Mouse (Mus musculus) G1E (cell line): ENCODE measurements around the gene Calcrl. TPM values are rescaled to one million over a fixed set of nuclear protein-coding genes. Genes with fewer than 3 reads are reported as not detected.

Source experiments
- ATAC-seq: 2 replicates; pipeline ENCODE4 v1.8.0; 2016; ENCODE audit warnings: mild to moderate bottlenecking; ENCODE audit not compliant: insufficient number of reproducible peaks, poor library complexity, low FRiP score, severe bottlenecking; ENCODE audit errors: extremely low read depth
- DNase-seq: peaks from one replicate; pipeline ENCODE4 v3.0.0; 2012; ENCODE audit warnings: low spot score
- H3K27me3 ChIP-seq: 2 replicates; pipeline ENCODE4 v1.6.1; 2012; ENCODE audit warnings: mild to moderate bottlenecking, low read length, inconsistent platforms; ENCODE audit not compliant: insufficient read depth
- H3K36me3 ChIP-seq: replicated peaks from 2 replicates; pipeline ENCODE3; 2012; ENCODE audit warnings: mild to moderate bottlenecking, inconsistent platforms
- H3K4me1 ChIP-seq: 2 replicates; pipeline ENCODE4 v1.6.1; 2012; ENCODE audit warnings: low read depth, low read length, inconsistent platforms, mixed read lengths; ENCODE audit not compliant: insufficient read depth
- H3K4me3 ChIP-seq: 2 replicates; pipeline ENCODE4 v1.5.1; 2012; ENCODE audit warnings: low read depth, mild to moderate bottlenecking, inconsistent platforms, low read length, moderate library complexity, mixed read lengths
- H3K9me3 ChIP-seq: replicated peaks from 2 replicates; pipeline ENCODE4 v1.6.1; 2012; ENCODE audit warnings: inconsistent platforms
- CTCF ChIP-seq: IDR thresholded peaks from 2 replicates; pipeline ENCODE4 v1.5.1; 2012; ENCODE audit warnings: low read depth, low read length, inconsistent platforms, mixed read lengths
- GATA1 ChIP-seq: IDR thresholded peaks from 2 replicates; pipeline ENCODE4 v1.6.1; 2012; ENCODE audit warnings: borderline replicate concordance, low read length, inconsistent platforms, mixed read lengths
- GATA2 ChIP-seq: IDR thresholded peaks from 2 replicates; pipeline ENCODE4 v1.6.1; 2012; ENCODE audit warnings: low read depth, low read length, inconsistent platforms, borderline replicate concordance
- POLR2AphosphoS5 ChIP-seq: IDR thresholded peaks from 2 replicates; pipeline ENCODE4 v1.6.1; 2012; ENCODE audit warnings: low read depth, low read length, inconsistent platforms; ENCODE audit not compliant: insufficient replicate concordance
- TAL1 ChIP-seq: conservative IDR thresholded peaks from 2 replicates; pipeline ENCODE4 v1.6.1; 2012; ENCODE audit warnings: low read depth, low read length, inconsistent platforms, mixed read lengths
- polyA plus RNA-seq: library from polyadenylated mRNA; stranded (reverse); fragments of >175 nt; gene quantifications from 2 replicates; pipeline ENCODE4 v1.2.3, GENCODE M21; 2012
- total RNA-seq, 2 experiments: library from RNA; stranded (forward) in 1 of 2; stranded (reverse) in 1 of 2; fragments of 200-1000 nt in 1 of 2; fragments of >200 nt in 1 of 2; fragmentation: Nextera tagmentation in 1 of 2; gene quantifications; 2 replicates each; pipeline ENCODE4 v1.2.3; 2014 to 2017

Calcrl gene
- total and polyA plus RNA-seq, 3 experiments, result 0.05 to 17.3 (median 12.7) TPM

DNA sequence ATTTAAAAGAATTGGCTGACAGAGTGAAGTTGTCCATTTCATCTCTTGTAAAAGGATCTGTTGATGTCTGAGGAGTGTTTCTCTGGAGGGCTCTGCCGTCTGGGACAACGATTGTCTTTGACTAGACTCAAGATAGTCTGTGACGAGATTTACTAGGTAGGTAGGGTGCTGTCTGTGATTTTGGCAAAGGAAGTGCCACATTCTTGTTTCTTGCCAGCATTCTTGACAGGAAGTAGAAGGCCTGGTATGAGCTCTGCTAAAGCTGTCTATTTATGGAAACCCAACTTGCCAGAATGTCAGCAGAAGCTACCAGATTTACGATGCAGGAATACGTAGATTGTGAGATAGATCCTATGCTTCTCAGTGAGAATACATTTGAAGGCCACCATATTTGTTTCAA, 16.7 kb upstream of the Calcrl start:
- H3K36me3 ChIP-seq, result peaks cover 40% of the 10 kb centered on the region
- no peaks in the 10 kb centered on the region for H3K9me3 ChIP-seq
- no peaks in the 10 kb centered on the region for H3K4me1 ChIP-seq
- H3K4me3 ChIP-seq, result no peak overlapping the region
- no peak for TF ChIP-seq GATA1
- no peak for TF ChIP-seq POLR2AphosphoS5
- no peaks in the 10 kb centered on the region for H3K27me3 ChIP-seq
- no peak for DNase-seq
- ATAC-seq, result no peak

DNA sequence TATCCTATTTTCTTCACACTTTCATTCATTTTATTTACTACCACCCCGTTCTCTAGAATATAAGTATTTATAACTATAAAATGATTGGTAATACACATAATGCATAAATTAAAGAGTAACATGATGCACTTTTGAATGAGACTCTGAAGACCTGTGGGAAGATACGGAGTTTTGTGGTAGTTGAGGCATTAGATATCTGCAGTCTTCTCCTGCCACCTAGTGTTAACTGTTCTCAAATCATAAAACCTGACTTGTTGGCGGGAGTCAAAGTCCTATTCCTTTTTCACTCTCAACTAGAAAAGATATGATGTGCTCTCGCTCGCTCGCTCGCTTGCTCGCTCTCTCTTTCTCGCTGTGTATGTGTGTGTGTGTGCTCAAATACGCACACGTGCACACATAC, 4.5 kb upstream of the Calcrl start:
- H3K4me1 ChIP-seq, result peaks cover 4% of the 10 kb centered on the region; the same call in 1 of the 2 replicates
- no peak overlapping the region for H3K4me3 ChIP-seq
- TF ChIP-seq GATA1, result no peak
- TF ChIP-seq TAL1, result no peak
- no peak for TF ChIP-seq GATA2
- no peak for TF ChIP-seq POLR2AphosphoS5
- TF ChIP-seq CTCF, result no peak
- H3K36me3 ChIP-seq, result peaks cover 8% of the 10 kb centered on the region
- no peak for DNase-seq
- no peak for ATAC-seq
- H3K9me3 ChIP-seq, result no peaks in the 10 kb centered on the region
- H3K27me3 ChIP-seq, result peaks cover 2% of the 10 kb centered on the region; the same call in 1 of the 2 replicates

- ATAC-seq, result no peak
Measured at GRCm38 (mm10) chr2:84428836-84429235, 3.6 kb upstream of the Calcrl start.

GRCm38 (mm10) chr2:84426531-84426930, 1.3 kb upstream of the Calcrl start:
- TF ChIP-seq CTCF (no peak), POLR2AphosphoS5 (no peak), GATA1 (no peak)
- Histone ChIP-seq H3K36me3 (no peaks in the 10 kb centered on the region), H3K4me3 (no peak overlapping the region), H3K27me3 (peaks cover 2% of the 10 kb centered on the region; the same call in 1 of the 2 replicates), H3K9me3 (no peaks in the 10 kb centered on the region), H3K4me1 (peaks cover 4% of the 10 kb centered on the region; the same call in 1 of the 2 replicates)
- no peak for DNase-seq
- ATAC-seq, result no peak

More at GRCm38 (mm10) chr2:84428836-84429235, 3.6 kb upstream of the Calcrl start:
- H3K4me1 ChIP-seq, result peaks cover 4% of the 10 kb centered on the region; the same call in 1 of the 2 replicates
- peaks cover 2% of the 10 kb centered on the region; the same call in 1 of the 2 replicates for H3K27me3 ChIP-seq
- TF ChIP-seq POLR2AphosphoS5 (no peak), GATA2 (no peak), TAL1 (no peak), CTCF (no peak), GATA1 (no peak)
- no peak for DNase-seq
- H3K4me3 ChIP-seq, result no peak overlapping the region
- no peaks in the 10 kb centered on the region for H3K9me3 ChIP-seq
- peaks cover 8% of the 10 kb centered on the region for H3K36me3 ChIP-seq

- H3K4me3 ChIP-seq, result no peak overlapping the region
- no peaks in the 10 kb centered on the region for H3K4me1 ChIP-seq
- ATAC-seq (no peak), DNase-seq (no peak)
- H3K36me3 ChIP-seq, result no peaks in the 10 kb centered on the region
- no peak for TF ChIP-seq TAL1
- TF ChIP-seq GATA2, result no peak
- no peak for TF ChIP-seq GATA1
- no peak for TF ChIP-seq POLR2AphosphoS5
- TF ChIP-seq CTCF, result no peak
- no peaks in the 10 kb centered on the region for H3K9me3 ChIP-seq
- H3K27me3 ChIP-seq, result peaks cover 3% of the 10 kb centered on the region; the same call in 1 of the 2 replicates
Measured at GRCm38 (mm10) chr2:84416501-84416900, 8.7 kb downstream of the Calcrl start.

DNA sequence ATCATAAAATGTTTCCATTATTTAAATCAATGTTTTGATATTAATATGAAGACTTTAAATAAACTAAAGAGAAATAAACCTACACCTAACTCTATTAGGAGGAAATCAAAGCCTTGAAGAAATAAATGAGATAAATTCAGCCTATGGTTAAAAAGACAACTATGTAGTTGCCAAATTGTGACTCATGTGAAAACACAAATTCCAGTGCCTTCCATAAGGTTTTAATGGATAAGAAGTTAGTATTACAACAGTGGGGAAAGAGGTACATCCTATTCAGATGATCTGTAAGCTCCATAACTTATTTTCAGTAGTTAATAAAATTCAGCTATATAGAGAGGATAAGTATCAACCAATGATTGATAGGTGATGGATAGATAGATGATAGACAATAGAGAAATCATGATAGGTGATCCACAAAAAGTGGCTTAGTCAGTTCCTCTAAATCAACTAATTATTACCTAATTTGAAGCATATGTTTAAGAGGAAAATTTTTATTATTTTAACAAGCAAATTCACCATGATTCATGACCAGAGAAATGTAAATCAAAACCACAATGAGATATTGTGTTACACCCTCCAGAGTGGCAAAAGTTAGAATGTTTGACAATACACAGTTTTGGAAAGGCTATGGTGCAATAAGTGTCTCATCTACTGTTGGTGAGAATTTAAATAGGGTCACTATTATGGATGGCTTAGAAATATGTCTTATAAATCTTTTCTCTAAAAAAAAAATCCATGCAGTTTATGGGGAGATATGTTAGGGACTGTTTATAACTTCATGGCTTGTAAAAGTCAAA, 15.2 kb downstream of the Calcrl start:
- TF ChIP-seq GATA2 (no peak), TAL1 (no peak), GATA1 (no peak), CTCF (no peak), POLR2AphosphoS5 (no peak)
- DNase-seq (no peak), ATAC-seq (no peak)
- H3K4me3 ChIP-seq, result no peak overlapping the region
- H3K36me3 ChIP-seq, result no peaks in the 10 kb centered on the region
- H3K27me3 ChIP-seq, result peaks cover 5% of the 10 kb centered on the region; the same call in 1 of the 2 replicates
- no peaks in the 10 kb centered on the region for H3K4me1 ChIP-seq
- H3K9me3 ChIP-seq, result no peaks in the 10 kb centered on the region

- no peaks in the 10 kb centered on the region for H3K36me3 ChIP-seq
- no peak for TF ChIP-seq GATA2
- no peak for TF ChIP-seq TAL1
- no peak for TF ChIP-seq CTCF
- no peak for TF ChIP-seq GATA1
- TF ChIP-seq POLR2AphosphoS5, result no peak
- H3K4me1 ChIP-seq, result no peaks in the 10 kb centered on the region
- H3K4me3 ChIP-seq, result no peak overlapping the region
- ATAC-seq, result no peak
- H3K27me3 ChIP-seq, result peaks cover 5% of the 10 kb centered on the region; the same call in 1 of the 2 replicates
- DNase-seq, result no peak
- H3K9me3 ChIP-seq, result no peaks in the 10 kb centered on the region
Measured at GRCm38 (mm10) chr2:84404834-84405233, 20.4 kb downstream of the Calcrl start.
